Mouse (Mus musculus) c-Kit-positive CD71-positive TER-119-negative erythroid progenitor cells, embryonic 14.5 days (primary cell): ENCODE results near the gene Oit1.

Source experiments
- DNase-seq: peaks from one replicate; pipeline ENCODE4 v3.0.0-alpha.2; 2013; ENCODE audit warnings: low read depth

The Oit1 gene

DNA sequence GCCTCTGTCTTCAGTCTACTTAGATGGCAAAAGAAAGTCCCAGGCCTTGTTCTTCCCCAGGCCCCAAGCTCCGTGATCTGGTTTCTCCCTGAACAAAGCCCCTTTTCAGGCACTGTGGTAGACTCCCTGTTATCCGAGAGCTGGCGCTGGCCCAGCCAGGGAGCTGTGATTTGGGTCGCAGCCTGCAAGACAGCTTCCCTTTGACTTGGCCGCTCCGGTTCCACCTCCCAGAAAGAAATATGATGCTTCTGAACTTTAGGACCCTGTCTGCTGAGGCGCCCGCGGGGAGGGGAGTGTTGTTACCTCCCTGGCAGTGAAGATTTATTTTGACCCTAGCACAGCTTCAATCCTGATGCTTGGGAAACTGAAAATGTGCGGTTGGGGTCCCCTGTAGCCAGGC is 42.6 kb downstream of the Oit1 start:
- no peak for DNase-seq

DNA sequence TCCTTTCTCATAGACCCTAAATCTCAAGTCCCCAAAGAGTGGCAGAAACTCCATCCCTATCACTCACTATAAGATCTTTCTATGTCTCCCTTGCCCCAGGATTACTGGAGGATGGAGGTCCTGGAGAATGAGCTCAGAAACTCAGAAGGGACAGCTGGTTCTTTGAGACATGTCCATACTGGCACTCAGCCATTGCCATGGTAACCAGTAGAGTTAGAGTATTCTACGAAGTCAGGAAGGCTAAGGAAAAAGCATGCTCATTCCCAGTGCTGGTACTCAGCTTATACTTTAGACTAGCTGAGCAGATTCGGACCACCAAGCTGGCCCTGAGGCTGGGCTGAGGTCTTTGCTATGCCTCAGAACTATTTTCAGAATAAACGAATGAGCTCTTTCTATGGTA is 44.0 kb downstream of the Oit1 start:
- no peak for DNase-seq

- DNase-seq, result no peak
Observed at GRCm38 (mm10) chr14:8332314-8333252, 46.0 kb downstream of the Oit1 start.

DNA sequence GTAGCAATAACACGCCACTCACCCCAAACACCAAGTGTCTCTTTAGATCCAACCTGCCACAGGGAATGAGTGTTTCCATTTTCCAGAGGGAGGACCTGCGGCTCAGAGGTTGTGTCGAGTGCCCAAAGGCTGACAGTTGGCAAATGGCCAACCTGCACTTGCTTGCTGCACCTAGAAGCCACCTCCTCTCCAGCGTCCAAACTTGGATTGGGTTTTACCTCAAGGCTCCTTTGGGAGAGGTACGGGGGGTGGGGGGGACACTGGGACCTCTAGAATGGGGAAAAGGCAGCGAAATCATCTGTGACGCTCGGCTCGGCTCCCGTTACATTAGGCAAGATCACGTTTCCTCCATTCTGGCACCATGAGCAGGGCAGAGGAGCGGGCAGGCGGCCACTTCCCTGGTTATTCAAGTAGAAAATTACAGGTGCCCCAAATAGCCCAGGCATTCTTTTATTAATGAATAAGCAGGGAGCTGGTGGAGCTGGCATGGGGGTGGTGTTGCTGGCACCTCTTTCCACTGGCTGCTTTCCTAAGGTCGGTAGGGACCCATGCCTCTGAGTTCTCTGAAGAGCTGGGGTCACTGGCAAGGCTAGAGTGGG is 47.1 kb downstream of the Oit1 start:
- DNase-seq, result no peak

DNA sequence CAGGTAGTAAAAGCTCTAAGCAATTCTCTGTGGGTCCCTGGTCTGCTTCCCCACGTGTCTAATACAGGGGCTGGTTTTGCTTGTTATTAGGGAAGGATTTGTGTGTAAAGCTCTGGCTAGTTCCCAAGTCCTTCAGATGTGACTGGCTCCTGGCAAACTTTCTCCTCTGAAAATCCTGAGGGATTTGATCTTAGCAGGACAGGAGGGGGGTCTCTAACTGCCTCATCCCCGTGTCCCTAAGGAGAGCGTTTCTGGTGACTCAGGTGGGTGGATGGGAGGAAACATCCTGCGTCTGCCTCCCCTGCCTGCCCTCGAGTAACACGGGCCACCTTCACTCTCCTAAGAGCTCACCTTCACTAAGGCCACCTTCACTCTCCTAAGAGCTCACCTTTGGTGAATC is 48.2 kb downstream of the Oit1 start:
- no peak for DNase-seq

- no peak for DNase-seq
Observed at GRCm38 (mm10) chr14:8329552-8329951, 49.0 kb downstream of the Oit1 start.

DNA sequence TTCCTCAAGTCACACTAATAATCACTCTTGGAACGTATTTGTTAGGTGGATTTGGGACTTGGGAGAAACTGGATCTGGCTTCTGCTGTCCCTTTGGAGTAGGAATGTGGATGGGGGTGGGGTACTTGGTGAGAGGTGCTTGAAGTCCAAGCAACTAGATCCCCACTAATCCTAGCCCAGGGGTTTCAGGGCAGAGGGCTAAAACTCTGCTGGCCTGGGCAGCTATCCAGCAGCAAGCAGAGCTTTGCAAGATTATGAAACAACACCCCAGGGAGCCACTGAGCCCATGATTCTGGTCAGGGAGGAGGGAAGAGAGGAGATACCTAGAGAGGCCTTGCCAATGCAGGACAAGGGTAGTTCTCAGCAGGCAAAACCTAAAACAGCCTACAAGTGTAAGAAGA is 51.2 kb downstream of the Oit1 start:
- no peak for DNase-seq

GRCm38 (mm10) chr14:8326961-8327360 is 51.6 kb downstream of the Oit1 start:
- no peak for DNase-seq

- DNase-seq, result no peak
Observed at GRCm38 (mm10) chr14:8325746-8326145, 52.8 kb downstream of the Oit1 start.

DNA sequence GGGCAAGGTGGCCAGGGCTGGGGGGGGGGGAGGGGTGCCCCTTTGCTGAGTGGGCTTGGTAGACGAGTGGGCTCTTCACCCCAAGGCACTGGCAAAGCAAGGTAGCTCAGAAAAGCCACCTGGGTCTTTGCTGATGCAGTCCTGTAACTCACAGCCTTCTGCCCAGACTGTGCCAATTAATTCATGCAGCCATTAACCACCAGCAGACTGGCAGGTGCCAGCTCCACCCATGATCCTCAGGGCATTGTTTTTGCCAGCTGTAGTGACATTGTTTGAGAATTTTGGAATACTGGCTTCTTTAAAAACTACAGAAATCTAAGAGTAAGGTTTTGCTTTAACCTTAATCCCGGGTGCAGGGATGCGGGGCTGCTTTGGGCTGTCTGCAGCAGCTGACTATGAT is 58.0 kb downstream of the Oit1 start:
- no peak for DNase-seq

- no peak for DNase-seq
Observed at GRCm38 (mm10) chr14:8317194-8318097, 61.1 kb downstream of the Oit1 start, which contains the start of gene Fam107a. Gene Fam107a (minus strand): TSS chr14:8318023.

GRCm38 (mm10) chr14:8316366-8317193 is 62.0 kb downstream of the Oit1 start:
- no peak for DNase-seq

GRCm38 (mm10) chr14:8315169-8315568 is 63.4 kb downstream of the Oit1 start:
- no peak for DNase-seq

DNA sequence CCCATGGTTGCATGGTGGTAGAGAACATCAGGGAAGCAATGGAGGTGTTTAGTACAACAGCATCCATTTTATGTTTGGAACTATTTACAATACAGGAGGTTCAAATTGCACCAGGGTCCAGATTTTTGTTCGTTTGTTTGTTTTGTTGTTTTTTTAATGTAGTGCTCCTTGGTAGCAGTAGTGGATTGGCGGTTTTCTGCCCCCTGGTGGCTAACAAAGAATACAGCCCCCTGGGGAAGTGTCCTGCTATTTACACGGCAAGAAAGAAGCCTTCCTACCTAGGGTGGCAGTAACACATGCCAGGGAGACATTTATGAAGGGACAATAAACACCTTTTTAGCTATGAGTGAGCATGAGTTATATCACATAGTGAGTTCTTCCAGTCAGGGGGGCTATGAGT is 64.0 kb downstream of the Oit1 start:
- DNase-seq, result peak; percentile 6

DNA sequence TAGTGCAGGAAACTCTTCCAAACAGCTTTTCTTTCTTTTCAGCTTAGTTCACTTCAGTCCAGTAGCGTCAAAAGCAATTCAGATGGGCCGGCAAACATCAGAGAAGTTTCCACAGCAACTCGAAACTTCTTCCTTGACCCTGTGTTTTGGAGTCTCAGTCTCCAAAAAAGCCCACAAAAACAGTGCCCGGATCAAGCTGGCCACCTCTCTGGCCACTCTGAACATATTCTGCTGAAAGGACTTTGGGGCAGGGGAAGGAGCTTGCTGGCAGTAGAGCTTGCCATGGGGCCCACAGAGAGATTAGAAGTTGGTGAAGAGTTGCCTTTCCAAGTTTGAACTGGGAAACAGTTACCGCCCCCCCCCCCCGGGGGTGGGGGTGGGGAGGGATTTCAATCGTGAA is 64.7 kb downstream of the Oit1 start:
- DNase-seq, result no peak

- DNase-seq, result no peak
Observed at GRCm38 (mm10) chr14:8309621-8310141, 68.9 kb downstream of the Oit1 start.

- DNase-seq, result no peak
Observed at GRCm38 (mm10) chr14:8308650-8309049, 69.9 kb downstream of the Oit1 start.

DNA sequence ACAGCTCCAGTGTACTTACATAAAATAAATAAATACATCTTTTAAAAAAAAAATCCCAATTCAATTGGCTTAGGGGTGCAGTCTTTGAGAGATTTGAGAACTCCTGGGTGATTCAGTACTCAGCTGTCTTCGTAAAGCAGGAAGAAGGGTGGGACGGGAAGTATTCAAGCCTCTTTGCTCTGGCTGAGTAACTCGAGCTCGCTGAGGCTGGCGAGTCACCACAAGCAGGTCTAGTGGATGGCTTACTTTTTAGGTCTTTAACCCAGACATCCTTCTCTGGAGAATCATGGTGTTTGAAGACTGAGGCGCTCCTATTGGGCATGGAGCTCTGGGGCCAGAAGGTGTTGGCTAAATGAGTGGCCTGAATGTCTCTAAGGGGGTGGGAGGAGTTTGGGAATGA is 71.7 kb downstream of the Oit1 start:
- no peak for DNase-seq

DNA sequence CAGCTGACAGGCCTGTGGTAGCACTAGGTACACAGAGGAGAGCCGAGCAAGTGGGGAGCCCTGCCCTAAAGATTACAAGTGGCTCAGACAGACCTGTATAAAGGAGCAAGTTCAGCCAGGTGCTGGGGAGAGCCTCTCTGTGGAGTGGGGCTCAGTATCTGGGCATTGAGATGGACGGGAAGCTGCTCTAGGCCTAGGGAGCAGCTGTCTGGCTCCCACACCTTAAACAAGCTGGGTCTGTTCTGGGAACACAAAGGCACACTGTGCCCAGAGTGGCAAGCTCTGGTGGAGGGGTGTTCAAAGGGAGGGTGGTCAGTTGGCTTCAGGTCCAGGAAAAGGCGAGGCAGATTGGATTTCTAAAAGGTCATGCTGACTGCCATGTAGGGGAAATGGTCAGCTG is 73.5 kb downstream of the Oit1 start:
- no peak for DNase-seq

DNA sequence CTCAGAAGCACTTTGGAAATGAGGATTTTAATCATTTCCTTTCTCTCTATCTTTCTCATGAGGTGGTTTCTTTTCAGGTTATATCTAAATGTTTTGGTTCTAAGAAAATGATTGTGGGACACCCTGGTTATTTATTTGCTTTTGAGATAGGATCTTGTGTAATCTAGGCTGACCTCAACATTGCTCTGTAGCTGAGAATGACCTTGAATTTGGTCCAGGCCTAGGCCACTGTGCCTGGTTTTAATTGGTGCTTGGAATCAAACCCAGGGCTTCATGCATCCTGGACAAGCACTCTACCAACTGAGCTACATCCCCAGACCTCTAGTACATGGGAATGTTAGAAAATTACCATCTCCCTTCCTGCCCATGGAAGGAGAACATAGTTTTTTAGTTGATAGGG is 74.5 kb downstream of the Oit1 start:
- DNase-seq, result no peak

DNA sequence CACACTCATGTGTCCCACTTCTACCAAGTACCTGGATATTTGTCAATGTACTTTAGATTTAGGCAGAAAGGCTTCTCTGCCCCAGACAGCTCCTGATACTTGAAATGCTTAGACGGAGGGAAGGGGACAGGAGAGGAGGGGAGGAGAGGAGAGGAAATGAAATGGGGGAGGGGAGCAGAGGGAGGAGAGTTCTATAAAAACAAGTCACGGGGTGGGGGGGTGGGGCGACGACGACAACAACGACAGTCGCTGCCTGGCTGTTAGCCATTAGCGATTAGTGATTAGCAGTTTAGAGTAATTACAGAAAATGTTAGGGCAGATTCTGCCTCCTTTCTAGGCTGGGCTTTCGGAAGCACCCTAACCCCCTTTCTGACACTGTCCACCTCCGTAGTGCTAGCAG is 75.9 kb downstream of the Oit1 start:
- no peak for DNase-seq
